Mouse (Mus musculus): ENCODE results near the gene Rfx5. TPM values are rescaled to one million over a fixed set of nuclear protein-coding genes. Genes with fewer than 3 reads are reported as not detected.
"Not testable (repeated sequence)": the region's sequence is repeated elsewhere in the genome, so short reads cannot be mapped to it uniquely, and the experiment has no call there.

The Rfx5 gene
- 7.4 and 8.9 TPM in 2 replicates for polyA plus RNA-seq (2014; fragmentation: Nextera tagmentation; extraction: Ambion mirVana)

DNA sequence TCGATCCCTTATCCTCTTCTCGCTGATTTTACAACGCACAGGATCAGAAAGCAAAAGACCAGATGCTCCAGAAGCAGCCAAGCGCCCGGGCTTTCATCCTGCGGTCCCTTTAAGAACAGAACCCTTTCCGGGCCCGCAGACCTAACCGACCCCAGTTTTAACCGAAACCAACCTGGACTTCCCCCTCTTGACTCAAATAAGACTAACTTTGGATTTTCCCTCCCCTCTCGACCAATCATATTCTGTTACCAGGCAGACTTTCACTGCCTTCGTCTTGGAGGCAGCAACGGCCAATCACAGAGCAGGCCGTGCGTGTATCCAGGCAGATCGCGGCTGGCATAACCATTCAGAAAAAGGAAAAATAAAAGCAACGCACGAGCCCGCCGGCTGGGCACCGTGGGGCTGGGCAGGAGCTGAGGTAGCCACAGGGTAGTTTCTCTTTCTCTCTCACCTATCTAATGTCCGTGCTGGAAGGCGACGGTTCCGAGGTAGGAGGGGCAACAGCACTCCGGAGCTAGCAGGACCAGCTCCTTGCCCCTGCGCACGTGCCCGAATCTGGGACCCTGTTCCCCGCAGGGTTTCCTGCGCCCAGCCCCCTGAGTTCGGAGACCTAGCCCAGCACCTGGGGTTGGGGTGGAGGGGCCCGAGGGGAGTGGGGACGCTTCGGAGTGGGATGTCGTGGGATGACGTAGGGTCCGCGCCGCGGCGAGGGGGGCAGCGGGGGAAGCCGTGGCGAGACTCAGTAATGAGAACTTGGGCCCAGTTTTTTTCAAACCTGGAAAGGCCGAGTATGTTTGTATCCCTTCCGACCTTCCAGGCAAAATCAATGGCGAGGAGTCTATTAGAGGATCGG is at the start of gene Rfx5:
Rfx5 (plus strand) TSS at position 312 of the 853 bp plus-strand sequence.
- Histone ChIP-seq H3K36me3 (replicated peaks; ENCODE audit: control insufficient read depth, insufficient read depth) (peaks cover 33% of the 10 kb centered on the region), H3K4me2 (replicated peaks) (peak within 1 kb of the TSS; percentile 55), H3K9me3 (ENCODE audit: control insufficient read depth, low read length) (no peaks in the 10 kb centered on the region), H3K9ac (peak within 1 kb of the TSS; percentile 84), H3K27ac (peak within 1 kb of the TSS; percentile 98), H3K4me1 (replicated peaks; ENCODE audit: control insufficient read depth, insufficient read depth, low read length) (peaks cover 11% of the 10 kb centered on the region), H3K27me3 (ENCODE audit: control insufficient read depth, insufficient read depth, low read length) (no peaks in the 10 kb centered on the region), H3K4me3 (replicated peaks; ENCODE audit: low read length) (peak within 1 kb of the TSS; percentile 62)
- ATAC-seq (ENCODE audit: low FRiP score) (peak; percentile 96), DNase-seq (ENCODE audit: low spot score) (peak; percentile 92)
- under 1% methylated on average over 50 of the region's 50 CpGs for WGBS

DNA sequence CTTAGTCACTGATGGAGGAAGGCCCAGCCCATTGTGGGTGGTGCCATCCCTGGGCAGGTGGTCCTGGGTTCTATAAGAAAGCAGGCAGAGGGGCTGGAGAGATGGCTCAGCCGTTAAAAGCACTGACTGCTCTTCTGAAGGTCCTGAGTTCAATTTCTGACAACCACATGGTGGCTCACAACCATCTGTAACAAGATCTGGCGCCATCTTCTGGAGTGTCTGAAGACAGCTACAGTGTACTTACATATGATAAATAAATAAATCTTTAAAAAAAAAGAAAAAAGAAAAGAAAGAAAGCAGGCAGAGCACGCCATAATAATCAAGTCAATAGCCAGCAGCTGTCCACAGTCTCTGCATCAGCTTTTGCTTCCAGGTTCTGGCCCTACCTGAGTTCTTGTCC is 49.1 kb upstream of the Rfx5 start:
- not testable (repeated sequence) for DNase-seq (ENCODE audit: low spot score); H3K4me2 ChIP-seq (replicated peaks); H3K27me3 ChIP-seq (ENCODE audit: control insufficient read depth, insufficient read depth, low read length); H3K9me3 ChIP-seq (ENCODE audit: control insufficient read depth, low read length); H3K4me1 ChIP-seq (replicated peaks; ENCODE audit: control insufficient read depth, insufficient read depth, low read length); H3K27ac ChIP-seq; H3K36me3 ChIP-seq (replicated peaks; ENCODE audit: control insufficient read depth, insufficient read depth); H3K4me3 ChIP-seq (replicated peaks; ENCODE audit: low read length); ATAC-seq (ENCODE audit: low FRiP score); H3K9ac ChIP-seq
- WGBS: 75% methylated on average over 3 of the region's 3 CpGs

DNA sequence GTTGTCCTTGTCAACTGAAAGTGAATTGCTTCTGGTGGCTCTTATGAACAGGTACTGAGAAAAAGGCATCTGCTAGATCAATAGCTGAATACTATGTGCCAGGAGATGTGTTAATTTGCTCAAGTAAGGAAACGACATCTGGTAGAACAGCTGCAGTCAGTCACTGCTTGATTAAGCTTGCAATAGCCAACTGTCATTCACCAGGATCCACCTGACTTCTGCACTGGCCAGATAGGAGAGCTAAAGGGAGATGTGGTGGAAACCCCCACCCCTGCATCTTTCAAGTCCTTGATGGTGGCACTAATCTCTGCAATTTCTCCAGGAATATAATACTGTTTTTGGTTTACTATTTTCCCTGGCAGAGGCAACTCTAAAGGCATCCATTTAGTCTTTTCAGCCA is 47.4 kb upstream of the Rfx5 start:
- no peak overlapping the region for H3K4me3 ChIP-seq (replicated peaks; ENCODE audit: low read length)
- 60% methylated on average over 1 of the region's 1 CpGs for WGBS

DNA sequence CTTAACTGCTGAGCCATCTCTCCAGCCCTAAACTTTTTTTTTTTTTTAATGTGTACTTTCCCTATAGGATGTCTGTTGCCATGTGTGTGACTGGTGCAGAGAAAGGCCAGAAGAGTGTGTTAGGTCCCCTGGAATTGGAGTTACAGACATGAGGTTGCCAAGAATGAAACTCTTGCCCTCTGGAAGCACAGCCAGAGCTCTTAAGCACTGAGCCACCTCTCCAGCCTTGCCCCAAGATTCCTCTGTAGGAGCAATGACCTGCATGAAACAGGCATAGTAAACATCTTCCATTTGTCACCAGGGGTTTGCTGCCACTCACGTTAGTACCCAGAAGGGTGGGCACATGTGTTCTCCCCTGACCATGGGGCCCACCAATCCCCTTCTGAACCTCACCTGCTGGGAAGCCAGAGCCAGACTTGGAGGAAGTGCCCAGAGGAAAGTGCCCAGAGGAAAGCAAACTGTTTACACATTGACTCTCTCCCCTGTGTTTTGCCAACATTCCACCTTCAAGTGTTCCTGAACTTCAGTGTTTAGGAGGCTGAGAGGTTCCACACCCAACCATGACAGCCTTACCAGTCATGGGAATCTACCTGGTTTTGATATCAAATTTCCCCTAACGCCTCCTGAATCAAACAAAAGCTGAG is 42.7 kb upstream of the Rfx5 start:
- H3K4me1 ChIP-seq (replicated peaks; ENCODE audit: control insufficient read depth, insufficient read depth, low read length): no peaks in the 10 kb centered on the region
- no peak for ATAC-seq (ENCODE audit: low FRiP score)
- H3K4me2 ChIP-seq (replicated peaks): no peak overlapping the region
- no peak overlapping the region for H3K27ac ChIP-seq
- DNase-seq (ENCODE audit: low spot score): no peak
- no peaks in the 10 kb centered on the region for H3K36me3 ChIP-seq (replicated peaks; ENCODE audit: control insufficient read depth, insufficient read depth)
- 77% methylated on average over 2 of the region's 2 CpGs for whole genome bisulfite sequencing
- no peak overlapping the region for H3K4me3 ChIP-seq (replicated peaks; ENCODE audit: low read length)
- H3K27me3 ChIP-seq (ENCODE audit: control insufficient read depth, insufficient read depth, low read length): no peaks in the 10 kb centered on the region
- no peak overlapping the region for H3K9ac ChIP-seq
- no peaks in the 10 kb centered on the region for H3K9me3 ChIP-seq (ENCODE audit: control insufficient read depth, low read length)

More for the DNA sequence above, 47.4 kb upstream of the Rfx5 start:
- Histone ChIP-seq H3K9ac (no peak overlapping the region), H3K27ac (no peak overlapping the region), H3K4me2 (replicated peaks) (no peak overlapping the region), H3K36me3 (replicated peaks; ENCODE audit: control insufficient read depth, insufficient read depth) (no peaks in the 10 kb centered on the region), H3K27me3 (ENCODE audit: control insufficient read depth, insufficient read depth, low read length) (no peaks in the 10 kb centered on the region), H3K4me1 (replicated peaks; ENCODE audit: control insufficient read depth, insufficient read depth, low read length) (no peaks in the 10 kb centered on the region), H3K9me3 (ENCODE audit: control insufficient read depth, low read length) (no peaks in the 10 kb centered on the region)
- DNase-seq (ENCODE audit: low spot score): no peak
- no peak for ATAC-seq (ENCODE audit: low FRiP score)

DNA sequence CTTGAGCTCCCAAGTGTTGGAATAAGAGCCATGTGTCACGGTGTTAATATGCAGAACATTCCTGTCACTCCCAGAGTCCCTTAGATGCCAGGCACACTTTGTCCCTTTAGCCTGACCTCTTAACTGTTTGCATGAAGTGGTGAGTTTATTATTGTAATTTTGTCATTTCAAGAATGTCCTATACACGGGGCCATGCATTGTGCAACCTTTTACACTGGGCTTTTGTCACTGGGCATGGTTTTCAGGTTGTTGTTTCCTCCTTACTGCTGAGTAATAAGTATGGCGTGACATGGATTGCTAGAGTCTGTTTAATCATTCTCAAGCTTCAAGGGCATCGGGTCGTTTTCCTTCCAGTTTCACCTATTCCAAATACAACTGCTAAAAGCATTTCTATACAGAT is 40.1 kb upstream of the Rfx5 start:
- WGBS: 72% methylated on average over 5 of the region's 5 CpGs
- Histone ChIP-seq H3K4me3 (replicated peaks; ENCODE audit: low read length) (no peak overlapping the region), H3K4me2 (replicated peaks) (no peak overlapping the region), H3K27me3 (ENCODE audit: control insufficient read depth, insufficient read depth, low read length) (no peaks in the 10 kb centered on the region), H3K9ac (no peak overlapping the region), H3K27ac (no peak overlapping the region), H3K36me3 (replicated peaks; ENCODE audit: control insufficient read depth, insufficient read depth) (no peaks in the 10 kb centered on the region), H3K9me3 (ENCODE audit: control insufficient read depth, low read length) (no peaks in the 10 kb centered on the region), H3K4me1 (replicated peaks; ENCODE audit: control insufficient read depth, insufficient read depth, low read length) (no peaks in the 10 kb centered on the region)
- DNase-seq (ENCODE audit: low spot score) (no peak), ATAC-seq (ENCODE audit: low FRiP score) (no peak)

DNA sequence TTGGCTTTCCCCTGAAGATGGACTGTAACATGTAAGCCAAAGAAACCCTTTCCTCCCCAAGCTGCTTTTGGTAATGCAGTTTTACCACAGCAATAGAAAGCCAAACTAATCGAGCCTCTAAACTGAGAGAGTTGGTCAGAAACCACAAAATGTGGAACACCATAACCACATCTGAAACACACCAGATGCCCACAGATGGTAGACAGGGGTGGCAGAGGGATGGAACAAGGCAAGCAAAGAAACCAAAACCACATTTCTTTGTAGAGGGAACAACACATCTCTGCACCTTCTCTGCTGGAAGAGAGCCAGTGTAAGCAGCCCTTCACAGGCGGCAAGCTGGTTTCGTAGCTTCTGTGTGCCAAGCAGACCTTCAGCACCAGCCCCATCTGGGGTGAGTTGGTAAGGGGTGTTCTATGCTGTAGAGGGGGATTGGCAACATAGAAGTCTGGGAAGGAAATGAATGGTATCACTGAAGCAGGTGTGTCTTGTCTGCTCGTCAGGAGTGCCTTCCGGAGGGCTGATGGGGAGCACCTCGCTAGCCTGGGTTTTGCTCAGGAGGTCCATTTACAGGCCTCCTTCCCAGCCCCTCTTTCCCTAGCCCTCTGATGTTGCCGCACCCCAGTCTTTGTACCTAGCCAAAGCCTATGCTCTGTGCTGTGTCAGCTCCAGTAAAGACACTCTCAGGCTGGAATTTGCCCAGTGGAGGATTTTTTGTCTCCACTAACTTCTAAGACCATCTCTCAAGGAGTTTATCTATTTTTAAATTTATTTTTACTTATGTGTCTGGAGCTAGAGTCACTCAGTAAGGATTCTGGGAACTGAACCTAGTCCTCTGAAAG is 37.8 kb upstream of the Rfx5 start:
- Histone ChIP-seq H3K36me3 (replicated peaks; ENCODE audit: control insufficient read depth, insufficient read depth) (no peaks in the 10 kb centered on the region), H3K27ac (no peak overlapping the region), H3K9ac (no peak overlapping the region), H3K4me1 (replicated peaks; ENCODE audit: control insufficient read depth, insufficient read depth, low read length) (no peaks in the 10 kb centered on the region), H3K9me3 (ENCODE audit: control insufficient read depth, low read length) (no peaks in the 10 kb centered on the region), H3K4me3 (replicated peaks; ENCODE audit: low read length) (no peak overlapping the region), H3K4me2 (replicated peaks) (no peak overlapping the region), H3K27me3 (ENCODE audit: control insufficient read depth, insufficient read depth, low read length) (no peaks in the 10 kb centered on the region)
- ATAC-seq (ENCODE audit: low FRiP score) (no peak), DNase-seq (ENCODE audit: low spot score) (no peak)
- WGBS: 90% methylated on average over 7 of the region's 7 CpGs

DNA sequence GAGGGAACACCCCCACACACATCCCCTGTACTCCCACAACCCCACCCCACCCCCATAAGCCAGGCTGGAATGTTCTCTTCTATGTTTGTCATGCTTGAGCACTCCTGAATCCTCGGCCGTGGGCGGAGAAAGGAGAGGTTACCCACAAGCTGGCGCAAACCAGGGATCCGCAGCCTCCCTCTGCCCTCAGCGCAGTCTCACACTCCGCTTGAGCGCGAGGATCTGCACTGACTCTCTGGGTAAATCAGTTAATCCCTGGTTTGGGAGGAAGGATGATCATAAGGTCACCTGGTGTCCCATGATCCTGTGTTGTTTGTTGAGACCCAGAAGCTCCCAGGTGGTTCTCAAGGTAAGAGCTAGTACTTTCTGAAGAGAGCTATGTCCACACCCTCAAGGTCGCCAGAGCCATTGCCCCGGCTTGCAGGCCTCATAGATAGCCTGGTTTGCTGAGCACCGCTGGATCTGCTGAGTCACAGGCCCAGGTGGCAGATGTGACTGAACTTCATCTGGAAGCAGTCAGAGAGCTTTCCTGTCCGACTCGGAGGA is 36.0 kb upstream of the Rfx5 start:
- H3K9me3 ChIP-seq (ENCODE audit: control insufficient read depth, low read length): no peaks in the 10 kb centered on the region

DNA sequence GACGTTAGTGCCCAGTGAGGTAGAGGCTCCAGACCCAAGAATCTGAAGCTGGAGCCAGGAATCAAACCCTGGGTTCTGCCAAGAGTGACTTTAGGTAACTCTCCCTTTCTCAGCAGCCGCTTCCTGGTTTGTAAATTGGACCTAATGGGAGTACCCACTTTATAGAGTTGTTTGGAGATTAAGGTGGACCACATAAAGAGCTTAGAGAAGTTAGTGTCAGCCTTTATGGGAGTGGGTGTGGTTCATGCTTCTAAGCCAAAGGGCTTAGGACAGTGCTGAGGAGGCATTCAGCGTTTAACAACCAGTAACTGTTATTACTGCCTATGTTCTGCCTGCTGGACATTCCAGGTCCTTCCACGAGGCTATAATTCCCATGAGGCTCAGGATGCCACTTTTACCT is 35.0 kb upstream of the Rfx5 start:
- H3K27ac ChIP-seq: no peak overlapping the region
- no peaks in the 10 kb centered on the region for H3K9me3 ChIP-seq (ENCODE audit: control insufficient read depth, low read length)
- H3K27me3 ChIP-seq (ENCODE audit: control insufficient read depth, insufficient read depth, low read length): no peaks in the 10 kb centered on the region
- DNase-seq (ENCODE audit: low spot score) (no peak), ATAC-seq (ENCODE audit: low FRiP score) (no peak)
- no peak overlapping the region for H3K4me2 ChIP-seq (replicated peaks)
- 85% methylated on average over 4 of the region's 4 CpGs for WGBS
- H3K36me3 ChIP-seq (replicated peaks; ENCODE audit: control insufficient read depth, insufficient read depth): no peaks in the 10 kb centered on the region
- H3K9ac ChIP-seq: no peak overlapping the region
- H3K4me1 ChIP-seq (replicated peaks; ENCODE audit: control insufficient read depth, insufficient read depth, low read length): no peaks in the 10 kb centered on the region
- H3K4me3 ChIP-seq (replicated peaks; ENCODE audit: low read length): no peak overlapping the region

More for the DNA sequence above, 36.0 kb upstream of the Rfx5 start:
- 53% methylated on average over 14 of the region's 14 CpGs for WGBS
- DNase-seq (ENCODE audit: low spot score): no peak
- Histone ChIP-seq H3K27ac (no peak overlapping the region), H3K36me3 (replicated peaks; ENCODE audit: control insufficient read depth, insufficient read depth) (no peaks in the 10 kb centered on the region), H3K9ac (no peak overlapping the region), H3K4me3 (replicated peaks; ENCODE audit: low read length) (no peak overlapping the region), H3K4me2 (replicated peaks) (no peak overlapping the region), H3K4me1 (replicated peaks; ENCODE audit: control insufficient read depth, insufficient read depth, low read length) (no peaks in the 10 kb centered on the region), H3K27me3 (ENCODE audit: control insufficient read depth, insufficient read depth, low read length) (no peaks in the 10 kb centered on the region)
- no peak for ATAC-seq (ENCODE audit: low FRiP score)

DNA sequence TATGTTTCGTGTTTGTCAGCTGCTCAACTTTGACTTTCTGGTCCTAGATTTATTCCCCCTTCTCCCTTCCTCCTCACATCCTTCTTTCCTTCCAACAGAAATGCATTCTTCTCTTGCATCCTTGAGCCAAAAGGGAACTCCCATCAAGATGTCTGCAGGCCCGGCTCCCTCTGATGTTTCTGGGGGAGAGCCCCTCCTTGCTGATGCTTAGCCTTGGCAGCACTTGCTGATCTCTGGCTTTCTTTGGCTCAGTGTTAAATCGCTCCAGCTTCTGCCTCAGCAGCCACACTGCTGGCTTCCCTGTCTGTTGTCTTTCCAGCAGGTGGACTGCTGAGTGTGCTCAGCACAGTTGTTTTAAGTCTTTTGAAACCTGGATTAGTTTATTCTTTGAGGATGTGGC is 32.8 kb upstream of the Rfx5 start:
- 62% methylated on average over 3 of the region's 3 CpGs for WGBS
- Histone ChIP-seq H3K4me3 (replicated peaks; ENCODE audit: low read length) (no peak overlapping the region), H3K4me2 (replicated peaks) (no peak overlapping the region), H3K27me3 (ENCODE audit: control insufficient read depth, insufficient read depth, low read length) (no peaks in the 10 kb centered on the region), H3K9ac (no peak overlapping the region), H3K4me1 (replicated peaks; ENCODE audit: control insufficient read depth, insufficient read depth, low read length) (no peaks in the 10 kb centered on the region), H3K9me3 (ENCODE audit: control insufficient read depth, low read length) (no peaks in the 10 kb centered on the region), H3K27ac (no peak overlapping the region), H3K36me3 (replicated peaks; ENCODE audit: control insufficient read depth, insufficient read depth) (no peaks in the 10 kb centered on the region)
- DNase-seq (ENCODE audit: low spot score) (no peak), ATAC-seq (ENCODE audit: low FRiP score) (no peak)
